ENCODE assay signal across 8 mouse cellular contexts in the genomic region with DNA sequence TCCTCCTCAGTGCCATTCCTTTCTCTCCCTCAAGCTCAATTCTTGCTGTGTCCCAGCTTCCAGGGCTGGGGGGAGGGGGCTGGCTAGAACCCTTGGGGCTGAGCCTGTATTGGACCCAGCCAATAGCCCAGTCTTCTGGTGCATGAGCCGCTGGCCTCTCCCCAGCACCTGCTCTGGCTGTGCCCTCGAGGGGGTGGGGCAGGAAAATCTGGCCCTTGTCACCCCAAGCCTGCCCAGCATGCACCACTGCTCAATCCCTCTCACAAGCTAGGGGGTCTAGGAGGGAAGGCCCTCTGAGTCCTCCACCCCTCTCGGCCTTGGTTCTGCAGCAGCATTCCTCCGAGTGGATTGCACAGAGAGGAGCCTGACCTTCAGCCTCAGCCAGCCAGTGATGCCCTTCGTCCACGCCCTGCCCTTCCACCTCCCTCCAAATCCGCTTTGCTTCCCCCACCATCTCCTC. TPM values are rescaled to one million over a fixed set of nuclear protein-coding genes. Genes with fewer than 3 reads are reported as not detected.
DNase-seq lines count a peak whose midpoint lies in the region; ATAC-seq lines count a peak whose summit lies in the region.

No protein-coding gene starts in this region.

- ATAC-seq in heart, embryonic 16.5 days (replicated peaks; ENCODE audit: extremely low read depth, insufficient read depth, low FRiP score): 0 out of 2 replicates have a peak, but pooled peaks have one; percentile 8

- 34% methylated on average over 7 of the region's 7 CpGs for WGBS in heart, embryonic 16.5 days
- WGBS in midbrain, embryonic 10.5 days: 6% methylated on average over 7 of the region's 7 CpGs

- peak overlapping the region; percentile 62 for H3K9ac ChIP-seq in heart, embryonic 16.5 days (ENCODE audit: low read length)

- H3K27ac ChIP-seq in heart, embryonic 16.5 days (ENCODE audit: low read length): no peak overlapping the region
- peak overlapping the region; percentile 68; the same call in 1 of the 2 replicates for H3K27ac ChIP-seq in midbrain, embryonic 10.5 days (replicated peaks)

- H3K36me3 ChIP-seq in heart, embryonic 16.5 days (ENCODE audit: control insufficient read depth, insufficient read depth): peaks cover 21% of the 10 kb centered on the region
- no peaks in the 10 kb centered on the region for H3K36me3 ChIP-seq in midbrain, embryonic 10.5 days

- peak; percentile 68 for DNase-seq in gastrocnemius, postnatal 25 days
- DNase-seq in gastrocnemius, postnatal 4 days (ENCODE audit: low spot score in 2 of 2): no peak
- DNase-seq in cerebellum, adult 9-10 months: peak; percentile 69
- DNase-seq in midbrain, embryonic 10.5 days (ENCODE audit: low spot score): no peak
- DNase-seq in urinary bladder, postnatal 14 days (ENCODE audit: low spot score): no peak
- DNase-seq in layer of hippocampus, adult 9-10 months (ENCODE audit: low spot score): no peak
- no peak for DNase-seq in T-cell, adult 2 months (ENCODE audit: low spot score)

- H3K9me3 ChIP-seq in heart, embryonic 16.5 days (replicated peaks; ENCODE audit: control insufficient read depth, low read length): no peaks in the 10 kb centered on the region
- H3K9me3 ChIP-seq in midbrain, embryonic 10.5 days (replicated peaks): no peaks in the 10 kb centered on the region

- H3K4me2 ChIP-seq in heart, embryonic 16.5 days (ENCODE audit: low read depth, low read length): peak overlapping the region; percentile 46

- H3K4me1 ChIP-seq in heart, embryonic 16.5 days (ENCODE audit: control insufficient read depth, insufficient read depth, low read length): peaks cover 37% of the 10 kb centered on the region
- H3K4me1 ChIP-seq in midbrain, embryonic 10.5 days: peaks cover 66% of the 10 kb centered on the region

- H3K4me3 ChIP-seq in heart, embryonic 16.5 days (ENCODE audit: low read length): no peak overlapping the region; the same call in 1 of the 2 replicates
- H3K4me3 ChIP-seq in midbrain, embryonic 10.5 days: peak overlapping the region; percentile 48

- H3K27me3 ChIP-seq in heart, embryonic 16.5 days (ENCODE audit: control insufficient read depth, insufficient read depth, low read length): peaks cover 13% of the 10 kb centered on the region
- H3K27me3 ChIP-seq in midbrain, embryonic 10.5 days (ENCODE audit: low read depth, poor library complexity, severe bottlenecking): peaks cover 91% of the 10 kb centered on the region

RNA-seq across cellular contexts. Expression of gene Speg, which starts 12.4 kb away (rescaled TPM):
- 100 to 1,000 TPM; 200 to 244 TPM for total RNA-seq in gastrocnemius, postnatal 25 days (2021)
- 100 to 1,000 TPM; 156 to 170 TPM for total RNA-seq in gastrocnemius, postnatal 4 days (2021)
- 41.1 and 46.4 TPM in 2 replicates for polyA plus RNA-seq in heart, embryonic 16.5 days (2015; fragmentation: Nextera tagmentation; extraction: Ambion mirVana)
- polyA plus RNA-seq in midbrain, embryonic 10.5 days (2016; fragmentation: Nextera tagmentation; extraction: Ambion mirVana): 23.6 and 26.9 TPM in 2 replicates

RNA-seq across cellular contexts. Expression of gene Des, which starts 27.4 kb away (rescaled TPM):
- 1,000 to 10,000 TPM; 1,914 to 2,104 TPM for total RNA-seq in gastrocnemius, postnatal 25 days (2021)
- 1,000 to 10,000 TPM; 1,760 to 1,859 TPM for total RNA-seq in gastrocnemius, postnatal 4 days (2021)
- polyA plus RNA-seq in heart, embryonic 16.5 days (2015; fragmentation: Nextera tagmentation; extraction: Ambion mirVana): 469 and 480 TPM in 2 replicates
- 1.1 and 2.8 TPM in 2 replicates for polyA plus RNA-seq in midbrain, embryonic 10.5 days (2016; fragmentation: Nextera tagmentation; extraction: Ambion mirVana)

RNA-seq across cellular contexts. Expression of gene Gmppa, which starts 48.2 kb away (rescaled TPM):
- total RNA-seq in gastrocnemius, postnatal 25 days (2021): 10 to 100 TPM; 32.0 to 37.2 TPM
- total RNA-seq in gastrocnemius, postnatal 4 days (2021): 10 to 100 TPM; 43.5 to 49.3 TPM
- 72.6 and 85.3 TPM in 2 replicates for polyA plus RNA-seq in heart, embryonic 16.5 days (2015; fragmentation: Nextera tagmentation; extraction: Ambion mirVana)
- polyA plus RNA-seq in midbrain, embryonic 10.5 days (2016; fragmentation: Nextera tagmentation; extraction: Ambion mirVana): 70.2 and 73.1 TPM in 2 replicates

Comparison
In these comparisons a context has a peak if more than half of its experiments do, and no peak if none do; other contexts are left out.
1. DNase-seq: peak in gastrocnemius, postnatal 25 days (single experiment) and cerebellum, adult 9-10 months (single experiment); none in gastrocnemius, postnatal 4 days (0 of 2), midbrain, embryonic 10.5 days (single experiment), urinary bladder, postnatal 14 days (single experiment), layer of hippocampus, adult 9-10 months (single experiment) and T-cell, adult 2 months (single experiment).